Mouse (Mus musculus) lung, postnatal 0 days (tissue): ENCODE measurements around the gene Sphk2.
"Not testable (repeated sequence)": the region's sequence is repeated elsewhere in the genome, so short reads cannot be mapped to it uniquely, and the experiment has no call there.

Experiments used
- CTCF ChIP-seq: IDR thresholded peaks from 2 replicates; pipeline ENCODE4 v1.5.1; 2016; ENCODE audit warnings: antibody characterized with exemption, mild to moderate bottlenecking
- EP300 ChIP-seq: IDR thresholded peaks from 2 replicates; pipeline ENCODE4 v1.6.1; 2016; ENCODE audit warnings: antibody characterized with exemption, mild to moderate bottlenecking, control low read depth

DNA sequence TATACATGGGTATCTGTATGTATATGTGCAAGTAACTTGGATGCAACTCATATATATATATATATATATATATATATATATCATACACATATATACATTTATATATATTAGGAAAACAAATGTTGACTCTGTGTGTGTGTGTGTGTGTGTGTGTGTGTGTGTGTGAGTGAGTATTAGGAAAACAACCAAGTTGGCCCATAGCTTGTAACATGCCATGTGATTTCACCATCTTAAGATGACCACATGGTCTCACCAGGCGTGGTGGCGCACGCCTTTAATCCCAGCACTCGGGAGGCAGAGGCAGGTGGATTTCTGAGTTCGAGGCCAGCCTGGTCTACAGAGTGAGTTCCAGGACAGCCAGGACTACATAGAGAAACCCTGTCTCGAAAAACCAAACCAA lies 56.1 kb downstream of the Sphk2 start:
- not testable (repeated sequence) for TF ChIP-seq CTCF, EP300
